Comparison of ENCODE assay signal across 23 mouse cellular contexts in the genomic region with DNA sequence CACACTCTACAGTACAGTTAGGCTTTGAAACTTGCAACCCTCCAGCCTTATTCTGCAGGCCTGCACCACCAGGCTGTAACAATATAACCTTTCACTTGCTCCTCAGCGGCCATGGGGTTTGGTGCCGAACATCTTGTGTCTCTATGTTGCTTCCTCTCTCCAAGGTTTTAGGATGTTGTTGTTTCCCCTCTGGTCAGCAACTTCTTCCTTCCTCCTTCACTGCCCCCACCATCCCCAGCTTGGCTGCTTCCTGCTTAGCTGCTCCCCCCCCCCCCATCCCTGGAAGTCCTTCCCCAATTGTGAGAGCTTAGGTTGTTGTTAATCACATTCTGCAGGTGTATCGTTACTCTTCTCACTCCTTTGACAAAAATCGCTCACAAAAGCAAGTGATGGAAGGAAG. TPM values are rescaled to one million over a fixed set of nuclear protein-coding genes. Genes with fewer than 3 reads are reported as not detected.
"Had no signal": no experiment of that assay in that cellular context is flagged by ENCODE, and none has a peak within 500 bp of the region (broad histone marks: within the 10 kb centered on the region; RNA-seq: fewer than 3 reads in every experiment).

No protein-coding gene starts in this region.

- H3K4me3 ChIP-seq: liver, embryonic 15.5 days; megakaryocyte, embryonic 14.5 days; midbrain, embryonic 13.5 days; midbrain, embryonic 15.5 days; neural tube, embryonic 12.5 days; stomach, embryonic 15.5 days had no signal

- H3K4me1 ChIP-seq: liver, embryonic 15.5 days; megakaryocyte, embryonic 14.5 days; midbrain, embryonic 13.5 days; midbrain, embryonic 15.5 days; neural tube, embryonic 12.5 days; stomach, embryonic 15.5 days had no signal

- H3K36me3 ChIP-seq: liver, embryonic 15.5 days; midbrain, embryonic 13.5 days; midbrain, embryonic 15.5 days; neural tube, embryonic 12.5 days; stomach, embryonic 15.5 days had no signal

- H3K4me2 ChIP-seq: liver, embryonic 15.5 days; lung, embryonic 14.5 days; midbrain, embryonic 11.5 days; midbrain, embryonic 13.5 days; midbrain, embryonic 15.5 days; neural tube, embryonic 12.5 days; stomach, embryonic 15.5 days had no signal

- H3K9me3 ChIP-seq: liver, embryonic 15.5 days; megakaryocyte, embryonic 14.5 days; midbrain, embryonic 13.5 days; midbrain, embryonic 15.5 days; neural tube, embryonic 12.5 days; stomach, embryonic 15.5 days had no signal

- ATAC-seq: midbrain, embryonic 13.5 days; midbrain, embryonic 15.5 days had no signal

- H3K27ac ChIP-seq: liver, embryonic 15.5 days; macrophage; midbrain, embryonic 13.5 days; midbrain, embryonic 15.5 days; neural tube, embryonic 12.5 days; stomach, embryonic 15.5 days; stomach, postnatal 0 days had no signal

- H3K27me3 ChIP-seq: liver, embryonic 15.5 days; midbrain, embryonic 13.5 days; midbrain, embryonic 15.5 days; neural tube, embryonic 12.5 days; stomach, embryonic 15.5 days had no signal

- H3K9ac ChIP-seq: liver, embryonic 15.5 days; lung, embryonic 14.5 days; midbrain, embryonic 13.5 days; midbrain, embryonic 15.5 days; neural tube, embryonic 12.5 days; stomach, embryonic 15.5 days had no signal

- DNase-seq: lung, adult 18-20 months; lung, embryonic 14.5 days; lung, postnatal 10 days; right cerebral cortex, postnatal 14 days; thymus, adult 2 months; thymus, postnatal 25 days; thymus, postnatal 4 days had no signal

RNA-seq across cellular contexts. Expression of a gene that starts 14.6 kb away (rescaled TPM):
- total RNA-seq: megakaryocyte progenitor cell, adult 5-6 weeks; midbrain, postnatal 0 days; monocyte, adult 5-6 weeks; neutrophil, adult 5-6 weeks had no signal
- polyA plus RNA-seq: lung, embryonic 14.5 days; macrophage; midbrain, embryonic 11.5 days; midbrain, embryonic 13.5 days; midbrain, embryonic 15.5 days; midbrain, postnatal 0 days; neural tube, embryonic 12.5 days; neural tube, embryonic 14.5 days; urinary bladder, adult 2 months had no signal

RNA-seq across cellular contexts. Expression of a gene that starts 49.9 kb away (rescaled TPM):
- total RNA-seq: monocyte, adult 5-6 weeks; neutrophil, adult 5-6 weeks had no signal
- polyA plus RNA-seq: lung, embryonic 14.5 days; lung, embryonic 16.5 days; macrophage; midbrain, embryonic 11.5 days; neural tube, embryonic 14.5 days; urinary bladder, adult 2 months had no signal
